Mouse (Mus musculus): ENCODE data around the gene Nrcam. TPM values are rescaled to one million over a fixed set of nuclear protein-coding genes. Genes with fewer than 3 reads are reported as not detected.

The Nrcam gene
- polyA plus RNA-seq, 2 experiments from 2014 or later: not detected

- no peak for ATAC-seq
These were observed 192.8 kb downstream of the Nrcam start for GRCm38 (mm10) chr12:44521496-44521895.

- ATAC-seq: no peak
These were observed 196.2 kb downstream of the Nrcam start for GRCm38 (mm10) chr12:44524621-44525565.

DNA sequence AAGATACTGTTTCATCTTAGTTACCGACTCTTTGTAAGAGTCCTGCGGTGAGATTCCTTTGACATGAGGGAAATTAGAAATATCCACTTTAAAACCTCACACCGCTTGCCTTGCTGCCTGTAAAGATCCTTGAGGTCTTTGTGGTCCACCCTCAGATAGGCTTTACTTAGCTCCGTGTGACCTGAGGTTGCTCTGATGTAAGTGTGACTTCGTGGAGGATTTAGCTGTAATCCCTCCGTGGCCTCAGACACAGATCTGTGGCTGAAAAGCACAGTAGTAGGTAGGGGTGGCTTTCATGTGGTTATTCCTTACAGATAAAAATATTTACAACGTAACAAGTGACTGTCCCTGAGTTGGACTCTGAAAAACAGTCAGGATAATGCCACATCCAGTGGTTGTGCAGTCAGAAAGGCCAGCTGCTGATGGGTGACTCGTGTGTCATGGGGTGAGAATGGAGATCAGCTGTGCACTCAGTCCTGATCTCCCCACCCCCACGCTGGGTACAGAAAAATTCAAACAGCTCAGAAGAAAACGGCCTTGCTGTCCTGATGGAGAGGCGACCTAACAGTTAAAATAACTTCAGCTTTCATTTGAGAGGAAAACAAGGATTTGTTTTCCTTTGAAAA, 199.8 kb downstream of the Nrcam start:
- no peak for ATAC-seq

GRCm38 (mm10) chr12:44532337-44533113, 203.8 kb downstream of the Nrcam start:
- ATAC-seq: no peak

DNA sequence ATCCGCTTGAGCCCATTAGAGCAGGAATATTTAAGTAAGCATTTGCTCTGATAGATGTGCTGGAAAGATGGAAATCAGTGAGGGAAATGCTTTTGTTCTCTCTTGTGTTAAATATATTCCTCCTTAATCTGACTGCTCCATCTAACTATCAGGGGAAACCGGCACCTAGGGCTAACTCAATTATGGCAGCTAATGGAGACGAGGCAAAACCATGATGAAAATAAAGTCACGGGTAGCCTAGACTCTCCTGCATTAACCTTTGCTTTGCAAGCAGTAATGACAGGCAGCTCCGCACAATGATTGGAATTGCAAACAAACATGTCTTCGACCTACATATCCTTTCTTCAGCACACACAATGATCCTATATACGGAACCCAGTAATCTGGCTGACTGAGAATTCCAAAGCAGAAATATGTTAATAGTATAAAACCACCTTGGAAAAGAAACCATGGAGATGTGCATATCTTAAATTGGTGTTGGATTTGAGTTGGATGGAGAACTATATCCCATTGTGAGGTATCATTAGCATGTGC, 205.5 kb downstream of the Nrcam start:
- ATAC-seq: no peak

DNA sequence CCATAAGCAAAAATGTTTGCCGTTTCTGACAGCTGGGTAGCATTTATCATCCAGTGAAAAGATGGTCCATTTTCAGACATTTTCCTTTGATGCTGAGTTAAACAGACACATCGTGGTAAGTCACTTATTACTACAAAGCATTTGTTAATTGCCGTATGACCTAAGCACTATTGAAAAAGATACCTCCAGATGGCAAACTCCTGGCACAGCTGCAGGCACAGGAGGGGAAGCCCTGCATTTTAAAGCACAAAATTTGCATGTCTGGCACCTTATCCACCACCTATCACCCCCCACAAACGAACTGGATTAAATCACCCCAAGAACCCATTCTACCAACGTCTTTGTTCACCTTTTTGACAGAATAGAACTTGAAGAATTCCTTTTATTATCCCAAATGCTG, 206.9 kb downstream of the Nrcam start:
- no peak for ATAC-seq

GRCm38 (mm10) chr12:44547721-44548369, 219.2 kb downstream of the Nrcam start:
- ATAC-seq: no peak

DNA sequence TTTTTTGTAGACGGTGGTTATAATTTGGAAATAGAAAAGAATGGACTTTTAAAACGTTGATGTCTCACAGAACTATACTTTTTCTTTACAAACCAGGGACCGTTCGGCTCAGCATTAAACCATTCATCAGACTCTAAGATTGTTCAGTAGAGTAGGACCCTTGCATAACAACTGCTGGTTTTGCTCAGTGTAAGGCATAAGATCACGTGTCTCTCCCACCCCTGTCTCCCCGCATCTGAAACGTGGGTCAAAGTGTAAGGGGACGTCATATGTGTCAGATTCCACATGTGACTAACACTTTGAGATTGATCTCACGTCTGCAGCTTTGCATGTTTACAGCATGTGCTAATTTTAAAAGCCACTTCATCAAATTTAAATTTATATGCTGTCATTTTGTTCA, 219.8 kb downstream of the Nrcam start:
- ATAC-seq: no peak

DNA sequence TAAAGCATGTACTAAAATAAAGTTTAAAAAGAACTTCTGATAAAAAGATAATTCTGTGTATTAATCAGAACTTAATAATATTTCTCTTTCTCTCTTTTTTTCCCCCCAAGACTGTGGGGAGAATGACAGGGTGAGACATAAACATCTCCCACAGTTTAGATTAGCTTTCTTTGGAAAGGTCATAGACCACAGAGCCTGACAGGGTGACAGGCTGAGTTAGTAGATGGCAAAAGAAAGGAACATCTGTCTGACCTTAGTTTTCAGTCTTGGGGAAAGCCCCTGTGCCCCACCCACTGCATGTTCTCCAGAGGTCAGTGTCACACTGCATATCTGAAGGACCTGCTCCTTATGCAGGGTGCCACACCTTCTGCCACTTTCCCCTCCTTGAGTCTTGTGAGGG, 222.9 kb downstream of the Nrcam start:
- no peak for ATAC-seq

DNA sequence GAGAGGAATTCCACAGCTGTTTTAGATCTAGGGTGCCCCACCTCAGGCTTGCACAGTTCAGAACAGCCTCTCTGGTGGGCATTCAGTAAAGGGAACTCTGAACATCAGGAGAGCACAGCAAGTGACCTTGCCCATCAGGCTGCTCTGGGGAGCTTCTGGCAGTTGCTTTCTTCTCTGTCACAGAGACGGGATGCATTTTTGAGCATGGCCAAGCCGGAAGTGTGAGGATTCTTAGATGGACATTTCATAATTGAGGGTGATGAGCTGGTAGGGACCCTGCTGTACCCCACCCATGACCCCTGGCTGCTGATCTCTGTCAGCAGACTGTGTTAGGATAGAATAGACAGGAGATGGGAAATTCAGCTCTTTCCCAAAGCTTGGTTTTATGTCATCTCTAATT, 225.4 kb downstream of the Nrcam start:
- no peak for ATAC-seq

GRCm38 (mm10) chr12:44554808-44555207, 226.1 kb downstream of the Nrcam start:
- no peak for ATAC-seq

GRCm38 (mm10) chr12:44560002-44560401, 231.3 kb downstream of the Nrcam start:
- ATAC-seq: no peak

DNA sequence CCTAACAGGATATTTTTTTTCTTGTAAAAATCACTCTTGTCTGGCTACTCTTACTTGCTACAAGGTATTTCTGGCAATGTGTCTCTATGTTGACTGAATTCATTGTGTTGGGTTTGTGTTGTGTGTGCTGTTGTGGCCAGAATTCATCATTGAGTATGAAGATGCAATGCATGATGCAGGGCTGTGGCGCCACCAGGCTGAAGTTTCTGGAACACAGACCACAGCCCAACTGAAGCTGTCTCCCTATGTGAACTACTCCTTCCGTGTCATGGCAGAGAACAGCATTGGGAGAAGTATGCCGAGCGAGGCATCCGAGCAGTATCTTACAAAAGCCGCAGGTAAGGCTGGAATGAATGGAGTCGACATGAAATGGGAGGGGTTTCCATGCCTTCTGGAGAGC, 241.4 kb downstream of the Nrcam start:
- no peak for ATAC-seq

GRCm38 (mm10) chr12:44572664-44573063, 244.0 kb downstream of the Nrcam start:
- no peak for ATAC-seq

DNA sequence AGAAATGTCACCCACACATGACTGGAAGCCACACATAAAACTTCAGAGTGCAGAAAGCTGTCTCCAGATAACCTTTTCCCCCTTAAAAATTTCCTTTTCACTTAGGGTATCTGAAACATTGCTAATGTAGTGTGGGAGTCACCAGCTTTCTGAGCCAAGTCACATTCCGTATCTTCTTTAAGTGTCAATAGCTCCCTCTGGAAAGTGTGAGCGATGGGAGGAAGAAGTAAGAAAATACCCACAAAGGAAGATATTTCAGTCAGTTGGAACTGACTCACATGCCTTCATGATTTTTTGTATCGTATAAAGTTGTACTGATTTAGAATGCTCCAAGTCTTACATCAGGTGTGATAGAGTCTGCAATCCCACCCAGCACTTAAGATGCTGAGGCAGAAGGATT, 245.5 kb downstream of the Nrcam start:
- no peak for ATAC-seq

DNA sequence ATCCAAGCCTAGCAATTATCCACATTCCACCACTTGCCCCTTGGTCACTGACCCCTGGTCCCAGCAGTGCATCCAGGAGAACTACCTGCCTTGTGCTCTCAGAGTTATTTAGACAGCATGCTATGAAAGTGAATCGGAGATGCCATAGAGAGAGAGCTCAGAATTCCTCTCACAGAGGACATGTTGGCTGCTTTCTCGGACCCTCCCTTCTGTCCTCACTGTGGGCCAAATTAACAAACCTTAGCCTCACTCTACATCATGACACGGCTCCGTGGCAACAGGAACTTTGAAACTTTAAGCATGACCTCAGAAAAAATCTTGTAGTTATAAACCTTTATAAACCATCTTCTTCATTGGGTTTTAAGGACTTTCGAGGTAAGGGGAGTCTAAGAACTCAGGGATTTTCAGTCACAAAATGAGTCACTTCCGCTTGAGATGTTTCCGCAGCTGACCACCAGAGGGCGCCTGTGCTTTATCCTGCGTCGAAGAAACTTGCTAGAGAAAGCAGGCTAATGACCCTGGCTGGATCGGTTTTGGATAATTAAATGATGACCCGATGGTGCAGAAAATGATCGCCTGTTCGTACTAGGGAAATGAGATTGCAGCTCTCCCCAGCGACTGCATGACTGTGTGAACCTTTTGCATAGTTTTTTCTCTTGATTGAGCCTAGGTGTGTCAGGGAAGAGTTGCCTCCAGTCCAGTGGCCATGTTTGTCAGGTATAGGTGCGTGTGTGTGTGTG, 272.9 kb downstream of the Nrcam start:
- no peak for ATAC-seq

- no peak for ATAC-seq
These were observed 273.7 kb downstream of the Nrcam start for GRCm38 (mm10) chr12:44602269-44602957.

DNA sequence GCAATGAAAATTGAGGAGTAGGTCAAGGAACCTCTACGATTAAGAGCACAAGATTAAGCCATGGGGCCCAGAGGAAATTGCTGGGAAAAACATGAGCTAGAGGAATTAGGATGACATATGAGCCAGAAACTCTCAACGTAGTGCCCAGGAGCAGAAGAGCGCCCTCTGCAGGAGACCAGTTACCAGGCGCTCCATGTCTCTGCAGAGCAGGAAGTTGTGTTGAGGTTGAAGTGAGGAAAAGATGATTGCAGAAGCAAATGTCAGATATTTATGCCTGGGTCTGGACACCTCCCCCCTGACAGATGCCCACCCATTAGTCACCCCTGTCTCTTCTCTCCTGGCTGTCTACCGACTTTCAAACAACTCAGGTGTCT, 274.3 kb downstream of the Nrcam start:
- no peak for ATAC-seq

GRCm38 (mm10) chr12:44617001-44617421, 288.3 kb downstream of the Nrcam start:
- ATAC-seq: no peak

DNA sequence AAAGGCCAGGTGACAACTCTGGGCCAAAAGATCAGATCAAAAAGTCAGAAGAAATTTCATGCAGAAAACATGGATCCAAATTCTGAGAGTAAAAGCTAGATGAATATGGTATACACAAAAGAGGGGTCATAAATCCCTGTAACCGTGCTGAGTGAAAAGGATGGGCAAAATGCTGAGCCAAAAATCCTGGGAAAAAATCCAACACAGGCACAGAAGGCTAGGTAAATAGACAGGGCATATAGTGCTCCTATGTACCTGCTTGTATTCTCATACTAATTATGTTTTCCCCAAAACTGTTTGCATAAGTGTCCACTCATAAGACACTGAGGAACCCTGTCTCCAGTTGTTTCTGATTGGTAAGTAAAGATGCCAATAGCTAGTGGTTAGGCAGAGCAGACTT, 288.8 kb downstream of the Nrcam start:
- no peak for ATAC-seq

GRCm38 (mm10) chr12:44639341-44639921, 310.7 kb downstream of the Nrcam start:
- ATAC-seq: no peak

Measured in CD4-positive, CD25-positive, alpha-beta regulatory T cell, adult 4 months (primary cell).